Mouse (Mus musculus) left cerebral cortex, postnatal 25 days (tissue): ENCODE results near the gene Gm49387. TPM values are rescaled to one million over a fixed set of nuclear protein-coding genes. Genes with fewer than 3 reads are reported as not detected.
A peak's percentile ranks its signal among the peaks of the same experiment; 100 is the strongest.
"Not testable (repeated sequence)": the region's sequence is repeated elsewhere in the genome, so short reads cannot be mapped to it uniquely, and the experiment has no call there.

Source experiments
- DNase-seq, 2 experiments: peaks; one replicate each; pipeline ENCODE4 v3.0.0; 2022; ENCODE audit warnings: low spot score in 2 of 2, mixed read lengths in 1 of 2
- intact Hi-C: fragments of 180-260 bp; cut with DNase I; formaldehyde crosslinking; loops from one replicate; pipeline ENCODE4 v1.15.1; 2025
- total RNA-seq, 2 experiments: library from RNA; stranded (reverse); gene quantifications; 2 replicates each; pipeline ENCODE4 v1.2.3; 2021

Gm49387 gene
- total RNA-seq, 2 experiments from 2014 or later, result 0.98 TPM; not detected in 1

DNA sequence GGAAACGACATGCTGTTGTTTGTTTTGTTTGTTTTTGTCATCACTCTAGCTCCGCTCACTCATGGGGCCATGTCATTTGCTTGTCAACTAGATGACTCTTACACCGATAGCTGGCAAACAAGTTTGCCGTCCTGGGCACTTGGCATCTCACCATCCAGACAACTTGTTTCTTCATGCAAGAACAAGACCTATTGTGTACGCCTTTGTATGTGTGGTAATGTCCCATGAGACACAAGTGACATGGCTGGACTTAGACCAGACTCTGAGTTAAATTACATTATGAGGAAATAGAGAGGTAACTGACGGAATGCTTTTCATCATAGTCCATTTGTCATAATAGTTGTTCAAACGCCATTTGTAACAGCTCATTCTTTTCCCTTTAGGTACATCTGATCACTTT lies 5.2 kb upstream of the Gm49387 start:
- DNase-seq, result no peak
- intact Hi-C loops, result no loop called here

GRCm38 (mm10) chr14:31644931-31645547 lies 4.4 kb upstream of the Gm49387 start:
- intact Hi-C loops, result no loop called here
- DNase-seq, result no peak

- DNase-seq, result no peak
- intact Hi-C loops, result no loop called here
Measured at GRCm38 (mm10) chr14:31644183-31644830, 3.6 kb upstream of the Gm49387 start.

GRCm38 (mm10) chr14:31641506-31642155 lies 953 bp upstream of the Gm49387 start:
- intact Hi-C loops, result no loop called here

DNA sequence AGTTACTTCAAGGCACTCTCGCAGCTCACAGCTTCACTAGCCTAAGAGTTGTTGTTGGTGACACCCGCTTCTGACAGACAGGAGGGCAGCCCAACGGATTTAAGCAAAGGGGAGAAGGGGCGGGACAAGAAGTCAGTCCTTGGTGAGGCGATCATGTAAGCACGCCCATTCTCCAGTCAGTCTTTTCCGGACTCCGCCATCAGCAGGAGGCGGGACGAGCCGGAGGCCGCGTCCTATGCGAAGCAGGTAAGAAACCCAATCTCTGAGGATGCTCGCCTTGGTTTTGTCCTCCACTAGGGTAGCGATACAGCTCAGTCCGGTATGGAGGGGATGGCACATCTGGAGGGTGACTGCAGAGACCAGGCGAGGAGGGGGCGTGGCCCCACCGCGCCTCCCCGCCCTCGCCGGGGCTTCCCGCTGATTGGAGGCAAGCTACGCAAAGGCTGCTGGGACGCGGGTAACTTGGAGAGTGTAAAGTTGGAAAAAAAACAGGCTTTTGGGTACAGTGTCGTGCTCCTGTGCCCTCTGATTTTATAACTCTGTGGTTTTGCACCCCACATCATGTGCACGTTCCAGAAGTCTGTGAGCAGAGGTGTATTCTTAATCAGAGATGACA lies 320 bp upstream of the Gm49387 start, which contains the start of the genes Btd and Hacl1:
Gene Btd, plus strand, starts transcription at position 139 of the 616 bp plus-strand sequence.
Gene Hacl1, minus strand, starts transcription at position 397 of the 616 bp plus-strand sequence.
- peak; percentile 88 to 94 for DNase-seq
- intact Hi-C loops, result no loop called here

More at GRCm38 (mm10) chr14:31641506-31642155, 953 bp upstream of the Gm49387 start:
- no peak for DNase-seq

DNA sequence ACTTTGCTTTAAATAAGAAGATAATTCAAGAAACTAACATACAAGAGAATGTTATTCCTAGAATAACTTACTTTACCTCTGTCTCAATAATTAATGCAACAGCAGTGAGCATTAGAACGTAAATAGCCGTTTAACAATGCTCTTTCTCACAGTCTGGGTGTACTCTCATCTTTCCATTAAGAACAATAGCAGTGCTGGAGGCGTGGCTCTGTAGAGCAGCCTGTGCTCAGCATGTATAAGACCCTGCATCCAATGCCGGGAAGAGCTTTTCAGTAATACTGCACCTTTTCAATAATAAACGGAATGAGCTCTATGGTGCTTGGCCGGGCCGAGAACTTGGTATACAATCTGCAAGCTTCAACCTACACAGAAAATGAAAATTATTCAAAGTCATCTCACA lies 10.0 kb downstream of the Gm49387 start:
- DNase-seq, result no peak
- intact Hi-C loops, result no loop called here

DNA sequence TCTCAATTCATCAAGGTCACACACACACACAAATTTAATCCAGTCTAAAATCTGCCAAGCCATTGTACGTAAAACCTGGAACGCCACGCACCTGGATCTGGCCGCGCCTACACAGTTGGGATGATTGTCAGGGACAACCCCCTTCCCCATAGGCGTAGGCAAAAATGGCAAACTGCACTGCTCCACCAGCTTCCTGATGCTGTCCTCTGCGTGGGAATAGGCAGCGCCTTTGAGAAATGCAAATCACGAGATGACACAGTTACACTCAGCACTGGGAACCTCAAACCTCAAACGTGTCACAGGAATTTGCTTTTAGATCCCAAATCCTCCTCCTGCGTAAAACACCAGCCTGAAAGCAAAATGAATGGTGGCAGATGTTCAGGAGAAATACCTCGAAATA lies 17.9 kb downstream of the Gm49387 start:
- DNase-seq, result peak; percentile 34 to 92
- intact Hi-C loops, result loop anchor here (2.0 kb wide), 1 partner anchor 50 kb away; no protein-coding TSS in a partner anchor

GRCm38 (mm10) chr14:31620591-31621223 lies 20.0 kb downstream of the Gm49387 start:
- DNase-seq, result no peak
- intact Hi-C loops, result no loop called here

DNA sequence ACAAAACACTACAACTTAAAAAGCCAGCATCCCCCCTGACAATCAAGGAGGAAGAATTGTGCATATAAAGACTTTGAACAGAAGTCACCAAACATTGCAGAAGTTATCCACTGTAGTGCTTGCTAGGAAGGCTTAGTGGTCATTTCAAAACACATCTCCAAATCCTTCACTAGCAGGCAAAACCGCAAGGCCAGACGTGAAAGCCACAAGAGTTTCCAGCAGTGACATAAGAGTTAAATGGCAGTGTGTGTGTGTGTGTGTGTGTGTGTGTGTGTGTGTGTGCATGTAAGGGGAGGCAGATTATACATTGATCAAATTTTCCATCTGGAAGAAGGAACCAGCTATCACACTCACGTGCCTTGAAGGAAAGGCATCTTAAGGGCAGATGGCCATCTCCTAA lies 22.7 kb downstream of the Gm49387 start:
- DNase-seq, result no peak
- intact Hi-C loops, result no loop called here

DNA sequence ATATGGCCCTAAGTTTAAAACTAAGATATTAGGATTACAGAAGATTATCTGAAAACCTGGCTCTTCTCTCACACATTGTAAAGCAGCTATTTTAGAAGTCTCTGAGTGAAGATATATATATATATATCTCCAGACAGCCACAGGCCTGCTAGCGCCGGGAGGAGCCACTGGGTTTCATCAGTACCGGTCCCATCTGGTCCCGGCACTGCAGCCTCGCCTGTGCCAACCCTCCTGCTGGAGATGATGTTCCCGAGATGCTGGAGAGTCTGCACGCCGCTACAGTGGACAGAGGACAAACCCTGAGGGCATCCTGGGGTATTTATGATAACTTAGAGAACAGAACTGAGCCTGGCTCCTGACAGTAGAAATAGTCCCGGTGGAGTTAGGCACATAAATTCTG lies 23.5 kb downstream of the Gm49387 start:
- intact Hi-C loops, result no loop called here
- DNase-seq, result peak; percentile 21 to 61

GRCm38 (mm10) chr14:31613671-31614070 lies 27.0 kb downstream of the Gm49387 start:
- intact Hi-C loops, result no loop called here

GRCm38 (mm10) chr14:31611986-31612385 lies 28.7 kb downstream of the Gm49387 start:
- intact Hi-C loops, result no loop called here
- no peak for DNase-seq

More at GRCm38 (mm10) chr14:31613671-31614070, 27.0 kb downstream of the Gm49387 start:
- no peak for DNase-seq

DNA sequence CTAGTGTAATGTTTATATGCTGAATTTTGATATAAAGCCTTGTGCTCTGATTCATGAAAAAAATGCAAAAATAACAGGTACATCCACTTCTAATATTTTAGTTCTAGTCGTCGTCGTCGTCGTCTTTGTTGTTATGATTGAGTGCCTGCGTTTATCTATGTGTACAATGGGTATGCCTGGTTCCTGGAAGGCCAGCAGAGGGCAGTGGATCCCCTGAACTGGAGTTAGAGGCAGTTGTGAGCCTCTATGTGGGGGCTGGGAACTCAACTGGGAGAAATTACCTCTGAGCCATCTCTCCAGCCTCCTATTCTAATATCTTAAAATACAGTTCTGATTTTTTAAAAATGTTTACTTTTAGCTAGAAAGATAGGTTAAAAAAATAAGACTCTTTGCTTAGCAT lies 35.2 kb downstream of the Gm49387 start:
- intact Hi-C loops, result loop anchor here (2.0 kb wide), 1 partner anchor 85 kb away; no protein-coding TSS in a partner anchor

GRCm38 (mm10) chr14:31604916-31605315 lies 35.8 kb downstream of the Gm49387 start:
- DNase-seq, result peak in 1 of 2 experiments; percentile 28

More for the DNA sequence above, 35.2 kb downstream of the Gm49387 start:
- DNase-seq, result no peak

DNA sequence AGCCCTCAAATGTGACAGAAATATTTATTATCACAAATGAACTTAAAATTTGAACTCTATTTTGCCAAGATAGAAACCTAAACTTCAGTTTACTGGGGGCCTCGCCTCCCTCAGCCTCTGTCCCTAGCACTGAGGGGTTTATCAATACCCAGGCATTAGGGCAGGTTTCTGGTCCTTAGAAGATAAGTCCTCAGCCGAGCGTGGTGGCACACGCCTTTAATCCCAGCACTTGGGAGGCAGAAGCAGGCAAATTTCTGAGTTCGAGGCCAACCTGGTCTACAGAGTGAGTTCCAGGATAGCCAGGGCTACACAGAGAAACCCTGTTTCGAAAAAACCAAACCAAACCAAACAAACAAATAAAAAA lies 38.1 kb downstream of the Gm49387 start:
- intact Hi-C loops, result loop anchor here (5.0 kb wide), 1 partner anchor 1385 kb away; no protein-coding TSS in a partner anchor

More at GRCm38 (mm10) chr14:31604916-31605315, 35.8 kb downstream of the Gm49387 start:
- intact Hi-C loops, result loop anchor here (2.0 to 5.0 kb wide), 2 partner anchors 84 to 1388 kb away; no protein-coding TSS in a partner anchor

GRCm38 (mm10) chr14:31601908-31602615 lies 38.6 kb downstream of the Gm49387 start:
- intact Hi-C loops, result loop anchor here (5.0 kb wide), 1 partner anchor 1385 kb away; no protein-coding TSS in a partner anchor
- no peak for DNase-seq

More for the DNA sequence above, 38.1 kb downstream of the Gm49387 start:
- DNase-seq, result not testable (repeated sequence)

DNA sequence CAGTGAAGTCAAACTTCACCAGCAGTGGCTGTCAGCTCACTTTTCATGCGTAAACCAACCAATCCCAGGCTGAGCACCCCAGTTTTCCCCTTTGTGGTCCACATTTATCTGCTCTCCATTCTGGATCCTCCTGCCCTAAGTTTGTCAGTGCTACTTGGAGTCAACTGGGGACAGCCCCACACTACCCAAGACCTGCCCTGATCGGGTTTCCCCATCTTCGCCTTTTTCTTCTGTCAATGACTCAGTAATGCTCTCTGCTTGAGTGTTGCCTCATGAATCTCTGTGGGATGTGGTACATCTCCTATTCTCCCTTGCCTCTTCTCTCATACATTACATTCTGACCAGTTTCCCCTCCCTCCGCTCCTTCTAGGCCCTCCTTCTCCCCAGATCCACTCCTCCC lies 43.2 kb downstream of the Gm49387 start:
- no peak for DNase-seq
- intact Hi-C loops, result no loop called here

DNA sequence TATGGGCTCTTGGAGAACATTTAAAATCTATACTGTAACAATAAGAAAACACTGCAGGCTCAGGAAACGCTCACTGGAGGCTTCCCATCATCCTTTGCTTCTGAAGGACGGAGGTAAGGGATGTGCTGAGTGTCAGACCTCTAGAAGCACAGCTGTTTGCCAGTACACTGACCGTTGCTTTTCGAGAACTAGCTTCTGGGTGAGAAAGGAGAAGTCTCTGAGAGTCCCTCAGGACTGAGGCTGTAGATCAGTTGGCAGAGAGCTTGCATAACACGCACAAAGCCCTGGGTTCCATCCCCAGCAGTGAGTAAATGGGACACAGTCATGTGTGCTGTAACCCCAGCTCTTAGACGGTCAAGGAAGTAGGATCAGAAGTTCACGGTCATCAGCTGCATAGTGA lies 44.3 kb downstream of the Gm49387 start:
- DNase-seq, result no peak
- intact Hi-C loops, result no loop called here

DNA sequence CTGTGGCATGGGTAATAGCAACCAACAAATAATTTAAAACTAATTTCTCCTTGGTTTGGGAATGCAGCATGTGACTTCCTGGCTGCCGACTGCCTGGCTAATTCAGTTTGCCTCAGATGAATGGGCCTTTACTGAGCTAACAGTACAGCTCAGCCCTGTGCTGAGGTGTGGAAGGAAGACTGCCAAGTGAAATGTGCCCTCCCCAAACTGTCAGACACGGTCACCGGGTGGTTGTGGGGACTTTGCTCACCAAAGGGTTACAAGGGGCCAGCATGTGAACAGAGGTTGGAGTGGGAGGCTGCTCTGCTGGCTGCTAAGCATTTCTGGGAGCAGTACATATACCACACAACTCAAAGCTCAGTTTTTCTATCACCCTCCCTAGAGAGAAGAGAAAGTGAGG lies 46.0 kb downstream of the Gm49387 start:
- intact Hi-C loops, result no loop called here
- DNase-seq, result no peak
